Mouse (Mus musculus): ENCODE data around the gene Mllt10. TPM values are rescaled to one million over a fixed set of nuclear protein-coding genes. Genes with fewer than 3 reads are reported as not detected.

Mllt10 gene
- polyA plus RNA-seq, 1 experiment from 2014 or later, result 43.5 TPM

- Histone ChIP-seq H3K4me2 (ENCODE audit: low read length) (no peak overlapping the region), H3K9me3 (replicated peaks; ENCODE audit: control insufficient read depth, low read length) (no peaks in the 10 kb centered on the region), H3K27ac (ENCODE audit: low read depth, low read length) (no peak overlapping the region), H3K4me3 (ENCODE audit: low read depth, low read length) (no peak overlapping the region), H3K4me1 (ENCODE audit: control insufficient read depth, insufficient read depth, low read length) (peaks cover 3% of the 10 kb centered on the region; the same call in 1 of the 2 replicates), H3K36me3 (ENCODE audit: control insufficient read depth, insufficient read depth, low read length) (no peaks in the 10 kb centered on the region), H3K27me3 (replicated peaks; ENCODE audit: control insufficient read depth, insufficient read depth, low read length) (no peaks in the 10 kb centered on the region), H3K9ac (ENCODE audit: low read length) (no peak overlapping the region)
- DNase-seq (ENCODE audit: low spot score), result no peak
- WGBS, result 70% methylated on average over 1 of the region's 1 CpGs
- no peak for ATAC-seq
Measured at GRCm38 (mm10) chr2:18060396-18060795, 5.4 kb downstream of the Mllt10 start.

GRCm38 (mm10) chr2:18063763-18064251 lies 8.8 kb downstream of the Mllt10 start:
- WGBS, result under 1% methylated on average over 18 of the region's 18 CpGs
- peaks cover 12% of the 10 kb centered on the region for H3K4me1 ChIP-seq (ENCODE audit: control insufficient read depth, insufficient read depth, low read length)
- no peaks in the 10 kb centered on the region for H3K9me3 ChIP-seq (replicated peaks; ENCODE audit: control insufficient read depth, low read length)
- H3K27me3 ChIP-seq (replicated peaks; ENCODE audit: control insufficient read depth, insufficient read depth, low read length), result no peaks in the 10 kb centered on the region
- H3K27ac ChIP-seq (ENCODE audit: low read depth, low read length), result peak overlapping the region; percentile 100
- ATAC-seq, result peak; percentile 68
- peaks cover 11% of the 10 kb centered on the region; the same call in 1 of the 2 replicates for H3K36me3 ChIP-seq (ENCODE audit: control insufficient read depth, insufficient read depth, low read length)
- H3K9ac ChIP-seq (ENCODE audit: low read length), result peak overlapping the region; percentile 96
- H3K4me2 ChIP-seq (ENCODE audit: low read length), result peak overlapping the region; percentile 88
- peak; percentile 88 for DNase-seq (ENCODE audit: low spot score)
- H3K4me3 ChIP-seq (ENCODE audit: low read depth, low read length), result peak overlapping the region; percentile 86

GRCm38 (mm10) chr2:18064356-18064858 lies 9.4 kb downstream of the Mllt10 start:
- peaks cover 9% of the 10 kb centered on the region for H3K4me1 ChIP-seq (ENCODE audit: control insufficient read depth, insufficient read depth, low read length)
- H3K9ac ChIP-seq (ENCODE audit: low read length), result peak overlapping the region; percentile 96
- H3K4me3 ChIP-seq (ENCODE audit: low read depth, low read length), result peak overlapping the region; percentile 86
- peak overlapping the region; percentile 100 for H3K27ac ChIP-seq (ENCODE audit: low read depth, low read length)
- peaks cover 11% of the 10 kb centered on the region; the same call in 1 of the 2 replicates for H3K36me3 ChIP-seq (ENCODE audit: control insufficient read depth, insufficient read depth, low read length)
- H3K27me3 ChIP-seq (replicated peaks; ENCODE audit: control insufficient read depth, insufficient read depth, low read length), result no peaks in the 10 kb centered on the region
- DNase-seq (ENCODE audit: low spot score) (peak; percentile 97), ATAC-seq (peak; percentile 97)
- WGBS, result under 1% methylated on average over 31 of the region's 58 CpGs
- no peaks in the 10 kb centered on the region for H3K9me3 ChIP-seq (replicated peaks; ENCODE audit: control insufficient read depth, low read length)
- peak overlapping the region; percentile 88 for H3K4me2 ChIP-seq (ENCODE audit: low read length)

- DNase-seq (ENCODE audit: low spot score), result peak; percentile 75
- Histone ChIP-seq H3K9me3 (replicated peaks; ENCODE audit: control insufficient read depth, low read length) (no peaks in the 10 kb centered on the region), H3K27ac (ENCODE audit: low read depth, low read length) (peak overlapping the region; percentile 100), H3K4me1 (ENCODE audit: control insufficient read depth, insufficient read depth, low read length) (peaks cover 9% of the 10 kb centered on the region), H3K36me3 (ENCODE audit: control insufficient read depth, insufficient read depth, low read length) (peaks cover 11% of the 10 kb centered on the region; the same call in 1 of the 2 replicates), H3K9ac (ENCODE audit: low read length) (peak overlapping the region; percentile 96), H3K27me3 (replicated peaks; ENCODE audit: control insufficient read depth, insufficient read depth, low read length) (no peaks in the 10 kb centered on the region), H3K4me2 (ENCODE audit: low read length) (peak overlapping the region; percentile 88), H3K4me3 (ENCODE audit: low read depth, low read length) (peak overlapping the region; percentile 86)
- ATAC-seq, result peak; percentile 49
- under 1% methylated on average over 53 of the region's 85 CpGs for WGBS
Measured at GRCm38 (mm10) chr2:18064941-18065707, 10.1 kb downstream of the Mllt10 start.

GRCm38 (mm10) chr2:18065708-18066030 lies 10.6 kb downstream of the Mllt10 start:
- ATAC-seq, result no peak
- Histone ChIP-seq H3K27me3 (replicated peaks; ENCODE audit: control insufficient read depth, insufficient read depth, low read length) (no peaks in the 10 kb centered on the region), H3K9me3 (replicated peaks; ENCODE audit: control insufficient read depth, low read length) (no peaks in the 10 kb centered on the region), H3K36me3 (ENCODE audit: control insufficient read depth, insufficient read depth, low read length) (peaks cover 11% of the 10 kb centered on the region; the same call in 1 of the 2 replicates), H3K27ac (ENCODE audit: low read depth, low read length) (peak overlapping the region; percentile 100), H3K4me2 (ENCODE audit: low read length) (peak overlapping the region; percentile 88), H3K9ac (ENCODE audit: low read length) (peak overlapping the region; percentile 96), H3K4me3 (ENCODE audit: low read depth, low read length) (peak overlapping the region; percentile 86), H3K4me1 (ENCODE audit: control insufficient read depth, insufficient read depth, low read length) (peaks cover 9% of the 10 kb centered on the region)
- WGBS, result 2% methylated on average over 6 of the region's 6 CpGs
- DNase-seq (ENCODE audit: low spot score), result no peak

GRCm38 (mm10) chr2:18066436-18066835 lies 11.4 kb downstream of the Mllt10 start:
- Histone ChIP-seq H3K27me3 (replicated peaks; ENCODE audit: control insufficient read depth, insufficient read depth, low read length) (no peaks in the 10 kb centered on the region), H3K9ac (ENCODE audit: low read length) (peak overlapping the region; percentile 37; the same call in 1 of the 2 replicates), H3K4me2 (ENCODE audit: low read length) (peak overlapping the region; percentile 88), H3K4me3 (ENCODE audit: low read depth, low read length) (0 out of 2 replicates have a peak overlapping the region, but pooled peaks have one; percentile 86), H3K9me3 (replicated peaks; ENCODE audit: control insufficient read depth, low read length) (no peaks in the 10 kb centered on the region), H3K36me3 (ENCODE audit: control insufficient read depth, insufficient read depth, low read length) (peaks cover 15% of the 10 kb centered on the region; the same call in 1 of the 2 replicates), H3K27ac (ENCODE audit: low read depth, low read length) (no peak overlapping the region), H3K4me1 (ENCODE audit: control insufficient read depth, insufficient read depth, low read length) (peaks cover 9% of the 10 kb centered on the region)
- DNase-seq (ENCODE audit: low spot score) (no peak), ATAC-seq (no peak)

GRCm38 (mm10) chr2:18068071-18068796 lies 13.2 kb downstream of the Mllt10 start:
- H3K27ac ChIP-seq (ENCODE audit: low read depth, low read length), result no peak overlapping the region
- 88% methylated on average over 4 of the region's 4 CpGs for WGBS
- no peaks in the 10 kb centered on the region for H3K27me3 ChIP-seq (replicated peaks; ENCODE audit: control insufficient read depth, insufficient read depth, low read length)
- H3K36me3 ChIP-seq (ENCODE audit: control insufficient read depth, insufficient read depth, low read length), result peaks cover 18% of the 10 kb centered on the region; the same call in 1 of the 2 replicates
- ATAC-seq, result no peak
- no peak overlapping the region for H3K4me3 ChIP-seq (ENCODE audit: low read depth, low read length)
- H3K4me1 ChIP-seq (ENCODE audit: control insufficient read depth, insufficient read depth, low read length), result peaks cover 9% of the 10 kb centered on the region
- no peaks in the 10 kb centered on the region for H3K9me3 ChIP-seq (replicated peaks; ENCODE audit: control insufficient read depth, low read length)
- H3K4me2 ChIP-seq (ENCODE audit: low read length), result no peak overlapping the region
- no peak overlapping the region for H3K9ac ChIP-seq (ENCODE audit: low read length)
- DNase-seq (ENCODE audit: low spot score), result no peak

GRCm38 (mm10) chr2:18071947-18072346 lies 16.9 kb downstream of the Mllt10 start:
- H3K9ac ChIP-seq (ENCODE audit: low read length), result no peak overlapping the region
- no peak overlapping the region for H3K27ac ChIP-seq (ENCODE audit: low read depth, low read length)
- WGBS, result 94% methylated on average over 2 of the region's 2 CpGs
- peaks cover 38% of the 10 kb centered on the region for H3K36me3 ChIP-seq (ENCODE audit: control insufficient read depth, insufficient read depth, low read length)
- ATAC-seq (no peak), DNase-seq (ENCODE audit: low spot score) (no peak)
- no peaks in the 10 kb centered on the region for H3K9me3 ChIP-seq (replicated peaks; ENCODE audit: control insufficient read depth, low read length)
- no peaks in the 10 kb centered on the region for H3K4me1 ChIP-seq (ENCODE audit: control insufficient read depth, insufficient read depth, low read length)
- no peak overlapping the region for H3K4me2 ChIP-seq (ENCODE audit: low read length)
- no peaks in the 10 kb centered on the region for H3K27me3 ChIP-seq (replicated peaks; ENCODE audit: control insufficient read depth, insufficient read depth, low read length)
- H3K4me3 ChIP-seq (ENCODE audit: low read depth, low read length), result no peak overlapping the region
